Mouse (Mus musculus) kidney, adult 9 months (tissue): ENCODE data around the gene Sit1.

Source experiments
- DNase-seq: peaks from one replicate; pipeline ENCODE4 v3.0.0; 2022

The Sit1 gene

DNA sequence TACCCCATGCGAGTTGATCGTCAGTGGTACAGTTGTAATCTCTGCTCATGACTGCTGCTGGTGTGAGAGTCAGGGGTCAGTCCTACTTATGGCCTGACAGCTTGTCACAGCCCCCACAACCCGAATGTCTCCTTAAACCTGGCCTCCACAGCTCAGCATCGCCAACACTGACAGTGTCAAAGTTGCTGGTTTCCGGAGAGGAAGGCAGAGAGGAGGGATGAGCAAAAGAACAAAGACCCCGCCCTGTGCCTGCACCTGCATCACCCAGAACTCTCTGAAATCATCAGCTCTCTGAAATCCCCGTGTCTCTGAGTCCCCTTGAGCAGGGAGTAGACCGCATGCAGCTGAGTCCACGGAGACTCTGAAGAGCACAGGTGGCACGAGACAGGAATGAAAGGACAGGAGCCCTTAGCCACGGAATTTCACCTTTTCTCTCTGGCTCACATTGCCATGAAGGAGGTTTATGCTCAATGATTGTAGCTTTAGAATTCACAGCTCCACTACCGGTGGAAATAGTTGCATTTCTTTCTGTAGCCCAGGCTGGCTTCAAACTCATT is at the start of gene Sit1:
Gene Sit1, minus strand, starts transcription at position 200 of the 557 bp plus-strand sequence.
- DNase-seq, result no peak

DNA sequence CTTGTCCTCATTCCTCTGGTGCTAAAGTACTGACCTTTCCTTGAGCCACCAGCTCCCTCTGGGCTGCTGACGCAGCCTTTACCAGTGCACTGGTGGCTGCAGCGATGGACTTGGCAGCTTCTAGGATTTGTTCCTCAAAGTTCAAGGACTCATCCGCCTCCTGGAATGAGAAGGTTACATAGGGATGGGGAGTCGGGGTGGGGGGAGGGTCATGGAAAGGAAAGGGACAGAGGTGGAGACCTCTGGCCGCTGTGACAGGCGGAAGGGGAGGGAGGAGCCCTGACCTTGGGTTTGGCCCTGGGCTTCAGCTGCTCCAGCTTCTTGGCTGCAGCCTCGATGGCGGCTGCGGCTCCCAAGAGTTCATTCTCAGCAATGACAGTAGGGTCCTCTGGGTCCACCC is 49.7 kb upstream of the Sit1 start:
- DNase-seq, result peak; percentile 49

- peak; percentile 86 for DNase-seq
Measured at GRCm38 (mm10) chr4:43530581-43530980, 47.0 kb upstream of the Sit1 start.

GRCm38 (mm10) chr4:43530081-43530501 is 46.6 kb upstream of the Sit1 start:
- peak; percentile 32 for DNase-seq

GRCm38 (mm10) chr4:43528487-43528886 is 45.0 kb upstream of the Sit1 start:
- DNase-seq, result no peak

GRCm38 (mm10) chr4:43527880-43528279 is 44.3 kb upstream of the Sit1 start:
- no peak for DNase-seq

DNA sequence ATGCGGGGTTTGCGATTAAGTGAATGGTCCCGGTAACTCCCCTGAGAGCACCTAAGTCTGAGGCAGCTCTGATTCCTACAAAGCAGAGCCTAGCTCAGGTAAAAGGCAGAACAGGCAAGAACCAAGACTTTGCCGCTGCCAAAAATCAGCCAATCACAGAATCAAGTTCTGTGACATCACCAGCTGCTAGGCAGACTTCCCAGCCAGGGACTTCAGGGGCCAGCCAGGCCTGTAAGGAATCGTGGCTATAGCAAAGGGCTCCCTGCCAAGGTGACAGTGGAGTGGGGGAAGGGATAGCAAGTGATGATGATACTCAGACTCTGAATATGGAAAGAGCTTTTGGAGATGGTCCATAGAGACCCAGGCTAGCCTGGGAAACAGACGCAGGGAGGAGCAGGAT is 36.4 kb upstream of the Sit1 start:
- DNase-seq, result peak; percentile 93

DNA sequence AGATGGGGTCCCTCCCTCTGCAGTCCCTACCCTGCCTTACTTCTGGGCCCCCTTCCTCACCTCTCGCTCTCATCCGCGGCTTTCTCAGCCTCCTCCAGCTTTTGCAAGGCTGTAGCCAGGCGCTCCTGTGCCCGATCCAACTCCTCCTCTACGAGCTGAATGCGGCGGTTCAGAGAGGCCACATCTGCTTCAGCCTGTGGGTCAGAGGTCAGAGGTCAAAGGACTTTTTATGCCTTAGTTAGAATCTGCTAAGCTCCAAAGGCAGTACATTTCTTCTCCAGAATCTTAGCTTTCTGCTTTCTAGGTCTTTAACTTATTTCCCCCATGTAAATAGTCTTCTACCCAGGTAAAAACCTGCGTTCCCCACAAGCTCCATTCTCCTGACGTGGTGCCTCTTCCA is 36.0 kb upstream of the Sit1 start:
- DNase-seq, result peak; percentile 38

- no peak for DNase-seq
Measured at GRCm38 (mm10) chr4:43515764-43516708, 32.5 kb upstream of the Sit1 start.

- DNase-seq, result no peak
Measured at GRCm38 (mm10) chr4:43513791-43514190, 30.3 kb upstream of the Sit1 start.

- no peak for DNase-seq
Measured at GRCm38 (mm10) chr4:43513300-43513699, 29.8 kb upstream of the Sit1 start.

DNA sequence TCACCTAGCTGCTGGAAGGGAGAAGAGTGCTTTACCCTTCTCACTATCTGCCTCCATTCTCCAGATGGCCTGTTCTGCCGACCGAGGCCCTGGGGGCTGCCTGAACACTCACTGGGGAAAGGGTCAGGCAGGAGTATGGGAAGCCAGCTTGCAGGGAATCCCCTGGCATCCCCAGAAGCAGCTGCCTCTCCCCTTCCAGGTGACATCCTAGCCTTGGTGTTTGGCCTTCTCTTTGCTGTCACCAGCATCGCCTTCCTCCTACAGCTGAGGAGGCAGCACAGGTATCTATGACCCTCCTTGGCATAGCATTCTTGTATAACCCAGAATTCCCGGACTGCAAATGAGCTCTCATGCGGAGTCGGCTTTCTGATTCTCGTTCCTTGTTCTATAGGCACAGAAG is 29.1 kb upstream of the Sit1 start:
- DNase-seq, result no peak

DNA sequence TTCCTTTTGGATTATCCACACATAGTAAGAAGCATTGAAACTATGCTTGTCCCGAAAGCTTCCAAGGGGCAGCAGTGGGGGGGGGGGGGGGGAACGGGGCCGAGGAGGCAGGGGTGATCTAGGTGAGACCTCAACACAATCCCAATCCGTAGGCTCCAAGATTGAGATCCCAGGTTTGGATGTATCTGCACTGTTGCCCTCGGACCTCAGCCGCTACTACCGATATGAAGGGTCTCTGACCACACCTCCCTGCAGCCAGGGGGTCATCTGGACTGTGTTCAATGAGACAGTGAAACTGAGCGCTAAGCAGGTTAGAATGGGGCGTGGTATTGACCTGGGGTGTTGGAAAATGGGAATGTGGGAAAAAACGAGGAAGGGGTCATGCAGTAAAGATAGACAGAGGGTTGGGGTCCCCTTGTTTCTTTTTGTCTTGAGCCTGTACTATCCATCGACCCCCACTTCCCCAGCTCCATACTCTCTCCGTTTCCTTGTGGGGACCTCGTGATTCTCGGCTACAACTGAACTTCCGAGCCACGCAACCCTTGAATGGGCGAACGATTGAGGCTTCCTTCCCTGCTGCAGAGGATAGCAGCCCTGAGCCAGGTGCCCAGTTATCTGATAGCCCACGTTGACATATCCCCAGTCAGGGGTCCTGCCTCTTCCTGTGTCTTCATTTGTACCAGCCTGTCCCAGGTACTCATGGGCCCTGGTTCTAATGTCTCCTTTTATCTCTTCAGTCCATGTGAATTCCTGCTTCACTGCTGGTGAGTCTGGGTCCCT is 28.3 kb upstream of the Sit1 start:
- no peak for DNase-seq

DNA sequence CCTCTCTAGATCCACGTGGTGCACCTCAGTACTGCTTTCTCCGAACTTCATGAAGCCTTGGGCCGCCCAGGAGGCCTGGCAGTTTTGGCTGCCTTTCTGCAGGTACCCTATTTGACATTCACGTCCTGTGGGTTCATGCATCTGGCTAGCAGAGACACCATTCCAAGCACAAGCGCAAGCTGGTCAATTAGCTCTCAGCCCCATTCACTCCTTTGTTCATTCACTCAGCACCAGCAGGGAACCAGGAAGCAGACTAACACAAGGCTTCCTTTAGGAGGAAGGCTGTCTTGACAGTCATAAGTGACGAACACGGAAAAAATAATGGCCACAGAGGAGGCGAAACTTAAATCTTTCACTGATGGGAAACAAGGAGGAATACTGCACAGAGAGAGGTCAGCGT is 25.6 kb upstream of the Sit1 start:
- no peak for DNase-seq

GRCm38 (mm10) chr4:43508666-43508997 is 25.1 kb upstream of the Sit1 start:
- peak; percentile 58 for DNase-seq

GRCm38 (mm10) chr4:43507938-43508665 is 24.6 kb upstream of the Sit1 start:
- no peak for DNase-seq

DNA sequence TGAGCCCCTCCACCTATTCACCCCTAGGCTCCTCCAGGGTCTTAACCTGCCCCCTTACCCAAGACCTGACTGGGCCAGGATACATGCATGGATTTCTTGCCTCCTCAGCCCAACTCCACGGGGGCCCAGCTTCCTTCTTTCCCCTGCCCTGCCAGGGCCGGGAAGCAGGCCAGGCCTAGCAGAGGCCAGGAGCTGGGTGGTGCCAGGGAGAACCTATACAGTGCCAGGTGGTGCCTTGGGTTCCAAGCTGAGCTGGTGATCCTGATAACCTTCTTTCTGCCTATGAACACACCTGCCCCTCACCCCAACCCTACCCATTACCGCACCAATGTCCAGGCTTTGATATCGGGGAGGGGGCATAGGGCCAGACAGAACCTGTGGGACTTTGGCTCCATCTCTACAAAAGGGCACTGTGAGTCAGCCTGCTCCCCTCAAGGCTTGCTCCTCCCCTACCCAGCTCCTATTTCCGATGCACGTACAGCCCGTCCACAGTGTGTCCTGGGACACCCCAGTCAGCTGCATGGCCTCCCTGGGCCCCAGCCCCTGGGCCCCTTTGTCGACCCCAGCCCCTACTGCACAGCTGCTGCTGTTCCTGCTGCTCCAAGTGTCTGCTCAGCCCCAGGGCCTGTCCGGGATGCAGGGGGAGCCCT is 23.1 kb upstream of the Sit1 start, which contains the start of gene Car9:
Gene Car9, plus strand, starts transcription at position 431 of the 650 bp plus-strand sequence.
- no peak for DNase-seq

GRCm38 (mm10) chr4:43506074-43506473 is 22.5 kb upstream of the Sit1 start:
- DNase-seq, result no peak

DNA sequence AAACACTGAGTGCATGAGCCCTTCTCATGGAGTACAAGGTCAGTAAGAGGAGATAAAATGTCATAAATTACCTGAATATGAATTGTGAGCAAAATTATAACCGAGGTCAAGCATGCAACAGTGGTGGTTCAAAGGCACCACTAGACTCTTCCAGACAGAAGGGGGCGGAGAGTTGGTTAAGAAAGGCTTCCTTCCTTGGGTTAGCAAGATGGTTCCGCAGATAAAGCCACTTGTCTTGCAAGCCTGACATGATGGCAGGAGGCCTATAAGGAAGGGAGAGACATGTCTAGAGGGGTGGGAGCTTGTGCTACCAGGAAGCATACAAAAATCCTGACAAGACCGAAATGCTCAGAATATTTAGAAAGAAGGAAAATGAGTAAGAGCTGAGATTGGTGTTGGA is 20.7 kb upstream of the Sit1 start:
- DNase-seq, result no peak

GRCm38 (mm10) chr4:43503506-43503905 is 20.0 kb upstream of the Sit1 start:
- peak; percentile 81 for DNase-seq

DNA sequence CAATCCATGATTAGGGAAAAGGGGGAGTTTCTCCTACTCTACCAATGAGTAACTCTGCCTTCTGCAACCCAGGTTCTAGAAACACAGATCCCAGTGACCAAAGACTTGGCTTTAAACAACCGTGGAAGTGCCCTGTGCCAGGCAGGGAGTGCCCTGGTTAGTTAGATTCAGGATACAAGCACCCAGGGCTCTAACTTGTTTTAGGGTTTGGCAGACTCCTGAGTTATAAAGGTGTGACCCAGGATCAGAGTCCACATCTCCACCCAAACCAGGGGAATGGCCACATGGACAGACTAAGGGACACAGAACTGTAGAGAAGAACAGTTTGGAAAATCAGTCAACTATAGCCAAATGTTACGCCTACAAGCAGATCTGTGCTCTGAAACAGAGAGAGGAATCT is 19.5 kb upstream of the Sit1 start:
- peak; percentile 93 for DNase-seq
